Mouse (Mus musculus) kidney, postnatal 0 days (tissue): ENCODE data around the gene Htr6. TPM values are rescaled to one million over a fixed set of nuclear protein-coding genes. Genes with fewer than 3 reads are reported as not detected.

Experiments used
- ATAC-seq: fragments of 200-750 bp; cut with Nextera tagmentation; replicated peaks from 2 replicates; pipeline ENCODE4 v1.8.0; 2017; ENCODE audit warnings: low read depth, moderate number of reproducible peaks, moderate TSS enrichment, moderate library complexity; ENCODE audit not compliant: low FRiP score
- DNase-seq: peaks from one replicate; pipeline ENCODE4 v3.0.0-alpha.2; 2016; ENCODE audit warnings: low spot score
- H3K27ac ChIP-seq: fragments of 300-500 bp; sonication (generic); 2 replicates; pipeline ENCODE4 v1.5.1; 2014; ENCODE audit warnings: mild to moderate bottlenecking
- H3K27me3 ChIP-seq: fragments of 300-500 bp; sonication (generic); 2 replicates; pipeline ENCODE4 v1.6.1; 2014; ENCODE audit warnings: low read length, mixed read lengths; ENCODE audit not compliant: insufficient read depth
- H3K36me3 ChIP-seq: fragments of 300-500 bp; sonication (generic); 2 replicates; pipeline ENCODE4 v1.6.1; 2014; ENCODE audit warnings: low read length, mixed read lengths; ENCODE audit not compliant: insufficient read depth
- H3K4me1 ChIP-seq: fragments of 300-500 bp; sonication (generic); replicated peaks from 2 replicates; pipeline ENCODE4 v1.6.1; 2014; ENCODE audit warnings: antibody characterized with exemption, low read length, mixed read lengths; ENCODE audit not compliant: insufficient read depth
- H3K4me2 ChIP-seq: fragments of 300-500 bp; sonication (generic); 2 replicates; pipeline ENCODE4 v1.6.1; 2014; ENCODE audit warnings: mild to moderate bottlenecking, low read length, moderate library complexity, mixed read lengths
- H3K4me3 ChIP-seq: fragments of 300-500 bp; sonication (generic); replicated peaks from 2 replicates; pipeline ENCODE4 v1.5.1; 2014; ENCODE audit warnings: low read depth, low read length
- H3K9ac ChIP-seq: fragments of 300-500 bp; sonication (generic); 2 replicates; pipeline ENCODE4 v1.6.1; 2014; ENCODE audit warnings: low read depth, low read length
- H3K9me3 ChIP-seq: fragments of 300-500 bp; sonication (generic); replicated peaks from 2 replicates; pipeline ENCODE4 v1.6.1; 2016; ENCODE audit warnings: low read length, inconsistent platforms, mixed read lengths
- CTCF ChIP-seq: IDR thresholded peaks from 2 replicates; pipeline ENCODE4 v1.5.1; 2016; ENCODE audit warnings: antibody characterized with exemption, low read depth, mild to moderate bottlenecking, moderate library complexity
- WGBS: fragments of 180-500 bp; shearing (Covaris S2); extraction: QIAGEN DNeasy Blood & Tissue Kit; methylation state at CpG from one replicate; pipeline ENCODE4 v1.1.7; 2014; 5-methylcytosine and 5-hydroxymethylcytosine counted together
- polyA plus RNA-seq: library from polyadenylated mRNA; unstranded; fragments of >200 nt; fragmentation: Nextera tagmentation; extraction: Ambion mirVana; gene quantifications from 2 replicates; pipeline ENCODE4 v1.2.1, GENCODE M21; 2015

Htr6 gene
- polyA plus RNA-seq, 1 experiment from 2014 or later: 0.12 TPM

- H3K9me3 ChIP-seq: no peaks in the 10 kb centered on the region
- 77% methylated on average over 18 of the region's 18 CpGs for WGBS
Observed at GRCm38 (mm10) chr4:139081270-139081931, 6.0 kb upstream of the Htr6 start.

GRCm38 (mm10) chr4:139080259-139080658, 4.9 kb upstream of the Htr6 start:
- peaks cover 2% of the 10 kb centered on the region; the same call in 1 of the 2 replicates for H3K4me1 ChIP-seq
- no peak overlapping the region for H3K4me3 ChIP-seq
- no peak for TF ChIP-seq CTCF
- 91% methylated on average over 7 of the region's 7 CpGs for WGBS
- ATAC-seq (no peak), DNase-seq (no peak)
- H3K27me3 ChIP-seq: peaks cover 17% of the 10 kb centered on the region
- no peaks in the 10 kb centered on the region for H3K9me3 ChIP-seq
- no peak overlapping the region for H3K9ac ChIP-seq
- H3K27ac ChIP-seq: no peak overlapping the region
- no peak overlapping the region for H3K4me2 ChIP-seq
- no peaks in the 10 kb centered on the region for H3K36me3 ChIP-seq

More at GRCm38 (mm10) chr4:139081270-139081931, 6.0 kb upstream of the Htr6 start:
- Histone ChIP-seq H3K4me2 (no peak overlapping the region), H3K27ac (no peak overlapping the region), H3K4me1 (no peaks in the 10 kb centered on the region), H3K9ac (no peak overlapping the region), H3K4me3 (no peak overlapping the region), H3K36me3 (no peaks in the 10 kb centered on the region), H3K27me3 (peaks cover 6% of the 10 kb centered on the region; the same call in 1 of the 2 replicates)
- ATAC-seq (no peak), DNase-seq (no peak)
- TF ChIP-seq CTCF: no peak

GRCm38 (mm10) chr4:139079439-139079838, 4.1 kb upstream of the Htr6 start:
- no peak for ATAC-seq
- H3K4me3 ChIP-seq: no peak overlapping the region
- WGBS: 77% methylated on average over 11 of the region's 11 CpGs
- no peaks in the 10 kb centered on the region for H3K36me3 ChIP-seq
- peaks cover 25% of the 10 kb centered on the region for H3K27me3 ChIP-seq
- TF ChIP-seq CTCF: no peak
- H3K9ac ChIP-seq: no peak overlapping the region
- peaks cover 5% of the 10 kb centered on the region; the same call in 1 of the 2 replicates for H3K4me1 ChIP-seq
- H3K27ac ChIP-seq: no peak overlapping the region
- H3K9me3 ChIP-seq: no peaks in the 10 kb centered on the region
- DNase-seq: no peak
- no peak overlapping the region for H3K4me2 ChIP-seq

GRCm38 (mm10) chr4:139078726-139079125, 3.4 kb upstream of the Htr6 start:
- no peaks in the 10 kb centered on the region for H3K36me3 ChIP-seq
- H3K4me1 ChIP-seq: peaks cover 5% of the 10 kb centered on the region; the same call in 1 of the 2 replicates
- no peak overlapping the region for H3K4me2 ChIP-seq
- H3K27ac ChIP-seq: no peak overlapping the region
- peak; percentile 48; the same call in 1 of the 2 replicates for TF ChIP-seq CTCF
- WGBS: 13% methylated on average over 4 of the region's 4 CpGs
- DNase-seq (peak; percentile 70), ATAC-seq (no peak)
- no peak overlapping the region for H3K4me3 ChIP-seq
- no peak overlapping the region for H3K9ac ChIP-seq
- no peaks in the 10 kb centered on the region for H3K9me3 ChIP-seq
- H3K27me3 ChIP-seq: peaks cover 33% of the 10 kb centered on the region

GRCm38 (mm10) chr4:139078313-139078712, 2.9 kb upstream of the Htr6 start:
- ATAC-seq (no peak), DNase-seq (peak; percentile 82)
- WGBS: 29% methylated on average over 2 of the region's 2 CpGs
- H3K9ac ChIP-seq: no peak overlapping the region
- H3K4me2 ChIP-seq: no peak overlapping the region
- H3K27ac ChIP-seq: no peak overlapping the region
- peaks cover 5% of the 10 kb centered on the region; the same call in 1 of the 2 replicates for H3K4me1 ChIP-seq
- no peaks in the 10 kb centered on the region for H3K36me3 ChIP-seq
- no peaks in the 10 kb centered on the region for H3K9me3 ChIP-seq
- no peak overlapping the region for H3K4me3 ChIP-seq
- peak; percentile 76 for TF ChIP-seq CTCF
- peaks cover 34% of the 10 kb centered on the region for H3K27me3 ChIP-seq

- H3K36me3 ChIP-seq: no peaks in the 10 kb centered on the region
- H3K27ac ChIP-seq: no peak overlapping the region
- H3K9ac ChIP-seq: no peak overlapping the region
- peaks cover 5% of the 10 kb centered on the region; the same call in 1 of the 2 replicates for H3K4me1 ChIP-seq
- DNase-seq (no peak), ATAC-seq (no peak)
- WGBS: 16% methylated on average over 5 of the region's 5 CpGs
- H3K27me3 ChIP-seq: peaks cover 34% of the 10 kb centered on the region
- H3K9me3 ChIP-seq: no peaks in the 10 kb centered on the region
- peak overlapping the region; percentile 42 for H3K4me3 ChIP-seq
- TF ChIP-seq CTCF: peak; percentile 48
- peak overlapping the region; percentile 96 for H3K4me2 ChIP-seq
Observed at GRCm38 (mm10) chr4:139075915-139076314, 545 bp upstream of the Htr6 start.
